Mouse (Mus musculus): ENCODE measurements at regions not wholly inside any gene's neighbourhood (a gene's known extent, or its start where the extent isn't known, plus 50 kb on each side); places are given as distances from the start of the nearest gene placed in this dataset.

- Histone ChIP-seq H3K9ac (replicated peaks; ENCODE audit: low read depth) (no peak overlapping the region), H3K4me2 (replicated peaks; ENCODE audit: low read depth, low read length) (no peak overlapping the region), H3K9me3 (ENCODE audit: low read length) (no peaks in the 10 kb centered on the region), H3K4me1 (ENCODE audit: insufficient read depth, low read depth, low read length) (no peaks in the 10 kb centered on the region), H3K27ac (ENCODE audit: low read length) (no peak overlapping the region), H3K4me3 (ENCODE audit: low read depth, low read length) (no peak overlapping the region), H3K27me3 (replicated peaks; ENCODE audit: insufficient read depth, low read length) (no peaks in the 10 kb centered on the region), H3K36me3 (ENCODE audit: insufficient read depth, low read length) (no peaks in the 10 kb centered on the region)
- TF ChIP-seq CTCF (IDR thresholded peaks at IDR 0.05) = no peak
- no peak for TF ChIP-seq EP300 (IDR thresholded peaks at IDR 0.05)
- WGBS = 29% methylated on average over 6 of the region's 6 CpGs
- ATAC-seq (no peak), DNase-seq (ENCODE audit: low spot score) (peak; percentile 52)
Measured at GRCm38 (mm10) chr7:128937976-128938730, 193.4 kb downstream of the Sec23ip start.

GRCm38 (mm10) chr7:128960575-128960974 lies 215.8 kb downstream of the Sec23ip start:
- ATAC-seq = no peak
- 85% methylated on average over 5 of the region's 5 CpGs for WGBS
- Histone ChIP-seq H3K9me3 (ENCODE audit: low read length) (no peaks in the 10 kb centered on the region), H3K9ac (replicated peaks; ENCODE audit: low read depth) (no peak overlapping the region), H3K4me2 (replicated peaks; ENCODE audit: low read depth, low read length) (no peak overlapping the region), H3K27me3 (replicated peaks; ENCODE audit: insufficient read depth, low read length) (no peaks in the 10 kb centered on the region), H3K36me3 (ENCODE audit: insufficient read depth, low read length) (no peaks in the 10 kb centered on the region), H3K4me3 (ENCODE audit: low read depth, low read length) (no peak overlapping the region), H3K4me1 (ENCODE audit: insufficient read depth, low read depth, low read length) (no peaks in the 10 kb centered on the region), H3K27ac (ENCODE audit: low read length) (no peak overlapping the region)
- TF ChIP-seq EP300 (IDR thresholded peaks at IDR 0.05) (no peak), CTCF (IDR thresholded peaks at IDR 0.05) (no peak)
- DNase-seq (ENCODE audit: low spot score) = no peak

GRCm38 (mm10) chr7:128979904-128980303 lies 235.2 kb downstream of the Sec23ip start:
- ATAC-seq (0 out of 2 replicates have a peak, but pooled peaks have one; percentile 16), DNase-seq (ENCODE audit: low spot score) (no peak)
- no peak overlapping the region for H3K4me2 ChIP-seq (replicated peaks; ENCODE audit: low read depth, low read length)
- no peaks in the 10 kb centered on the region for H3K4me1 ChIP-seq (ENCODE audit: insufficient read depth, low read depth, low read length)
- no peaks in the 10 kb centered on the region for H3K9me3 ChIP-seq (ENCODE audit: low read length)
- H3K27ac ChIP-seq (ENCODE audit: low read length) = no peak overlapping the region
- H3K36me3 ChIP-seq (ENCODE audit: insufficient read depth, low read length) = no peaks in the 10 kb centered on the region
- H3K9ac ChIP-seq (replicated peaks; ENCODE audit: low read depth) = no peak overlapping the region
- H3K27me3 ChIP-seq (replicated peaks; ENCODE audit: insufficient read depth, low read length) = no peaks in the 10 kb centered on the region
- WGBS = 53% methylated on average over 3 of the region's 4 CpGs
- no peak overlapping the region for H3K4me3 ChIP-seq (ENCODE audit: low read depth, low read length)
- TF ChIP-seq EP300 (IDR thresholded peaks at IDR 0.05) (no peak), CTCF (IDR thresholded peaks at IDR 0.05) (no peak)

- no peaks in the 10 kb centered on the region for H3K9me3 ChIP-seq (ENCODE audit: low read length)
- no peak for TF ChIP-seq EP300 (IDR thresholded peaks at IDR 0.05)
- no peak for TF ChIP-seq CTCF (IDR thresholded peaks at IDR 0.05)
- H3K36me3 ChIP-seq (ENCODE audit: insufficient read depth, low read length) = no peaks in the 10 kb centered on the region
- no peak overlapping the region for H3K4me2 ChIP-seq (replicated peaks; ENCODE audit: low read depth, low read length)
- no peaks in the 10 kb centered on the region for H3K27me3 ChIP-seq (replicated peaks; ENCODE audit: insufficient read depth, low read length)
- H3K9ac ChIP-seq (replicated peaks; ENCODE audit: low read depth) = no peak overlapping the region
- ATAC-seq (peak; percentile 11; the same call in 1 of the 2 replicates), DNase-seq (ENCODE audit: low spot score) (peak; percentile 28)
- H3K27ac ChIP-seq (ENCODE audit: low read length) = no peak overlapping the region
- no peaks in the 10 kb centered on the region for H3K4me1 ChIP-seq (ENCODE audit: insufficient read depth, low read depth, low read length)
- 40% methylated on average over 7 of the region's 7 CpGs for WGBS
- no peak overlapping the region for H3K4me3 ChIP-seq (ENCODE audit: low read depth, low read length)
Measured at GRCm38 (mm10) chr7:128980827-128981226, 236.1 kb downstream of the Sec23ip start.

- Histone ChIP-seq H3K9me3 (ENCODE audit: low read length) (no peaks in the 10 kb centered on the region), H3K27ac (ENCODE audit: low read length) (no peak overlapping the region), H3K4me3 (ENCODE audit: low read depth, low read length) (no peak overlapping the region), H3K36me3 (ENCODE audit: insufficient read depth, low read length) (no peaks in the 10 kb centered on the region), H3K27me3 (replicated peaks; ENCODE audit: insufficient read depth, low read length) (no peaks in the 10 kb centered on the region), H3K4me1 (ENCODE audit: insufficient read depth, low read depth, low read length) (no peaks in the 10 kb centered on the region), H3K4me2 (replicated peaks; ENCODE audit: low read depth, low read length) (no peak overlapping the region), H3K9ac (replicated peaks; ENCODE audit: low read depth) (no peak overlapping the region)
- ATAC-seq = no peak
- no peak for TF ChIP-seq EP300 (IDR thresholded peaks at IDR 0.05)
- TF ChIP-seq CTCF (IDR thresholded peaks at IDR 0.05) = no peak
- DNase-seq (ENCODE audit: low spot score) = no peak
- WGBS = 36% methylated on average over 4 of the region's 4 CpGs
Measured at GRCm38 (mm10) chr7:128998759-128999158, 254.0 kb downstream of the Sec23ip start.

GRCm38 (mm10) chr7:129002419-129002818 lies 254.4 kb upstream of the Plpp4 start:
- Histone ChIP-seq H3K4me1 (ENCODE audit: insufficient read depth, low read depth, low read length) (no peaks in the 10 kb centered on the region), H3K4me2 (replicated peaks; ENCODE audit: low read depth, low read length) (no peak overlapping the region), H3K4me3 (ENCODE audit: low read depth, low read length) (no peak overlapping the region), H3K9me3 (ENCODE audit: low read length) (no peaks in the 10 kb centered on the region), H3K9ac (replicated peaks; ENCODE audit: low read depth) (no peak overlapping the region), H3K27ac (ENCODE audit: low read length) (no peak overlapping the region), H3K27me3 (replicated peaks; ENCODE audit: insufficient read depth, low read length) (no peaks in the 10 kb centered on the region), H3K36me3 (ENCODE audit: insufficient read depth, low read length) (no peaks in the 10 kb centered on the region)
- 66% methylated on average over 5 of the region's 5 CpGs for WGBS
- no peak for DNase-seq (ENCODE audit: low spot score)
- no peak for ATAC-seq
- no peak for TF ChIP-seq EP300 (IDR thresholded peaks at IDR 0.05)
- TF ChIP-seq CTCF (IDR thresholded peaks at IDR 0.05) = no peak

All from lung, postnatal 0 days (tissue).